Mouse (Mus musculus): ENCODE measurements around the gene Gm20661. TPM values are rescaled to one million over a fixed set of nuclear protein-coding genes. Genes with fewer than 3 reads are reported as not detected.
A peak's percentile ranks its signal among the peaks of the same experiment; 100 is the strongest.

Gene Gm20661
- polyA plus RNA-seq, 1 experiment from 2014 or later = 0.49 TPM

DNA sequence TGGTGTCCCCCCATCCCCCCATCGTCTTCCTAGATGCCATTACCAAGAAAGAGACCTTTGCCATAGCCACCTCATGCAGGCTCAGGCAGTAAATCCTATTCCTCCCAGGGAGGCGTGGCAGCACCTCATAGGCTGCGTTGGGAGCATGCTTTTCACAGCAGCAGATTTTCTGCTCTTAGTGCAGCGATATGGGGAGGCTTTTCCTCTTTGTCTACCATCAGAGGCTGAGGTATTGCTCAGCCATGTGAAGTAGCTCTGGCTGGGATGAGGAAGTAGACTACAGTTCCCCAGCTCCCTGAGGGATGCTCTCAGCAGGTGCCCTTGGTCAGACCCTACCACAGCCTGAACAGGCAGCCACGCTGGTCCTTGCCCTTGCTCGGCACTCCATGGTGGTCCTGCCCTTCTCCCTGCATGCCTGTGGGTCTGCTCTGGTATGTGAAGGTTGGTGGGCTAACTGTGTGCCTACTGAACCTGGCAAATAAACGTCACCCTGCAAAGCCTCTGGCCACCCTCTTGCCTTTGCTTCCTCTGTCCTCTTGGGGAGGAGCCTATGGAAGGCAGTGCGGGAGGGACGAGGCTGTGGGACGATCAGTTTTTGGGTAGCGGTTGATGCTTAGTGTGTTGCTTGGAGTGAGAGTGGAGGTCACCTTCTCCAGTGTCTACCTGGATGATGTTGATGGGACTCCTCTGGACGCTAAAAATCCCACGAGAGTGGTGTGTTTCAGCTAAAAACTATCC is 33.5 kb upstream of the Gm20661 start:
- ATAC-seq (ENCODE audit: low FRiP score, low TSS enrichment) = no peak
- Histone ChIP-seq H3K9me3 (ENCODE audit: control insufficient read depth, low read length) (no peaks in the 10 kb centered on the region), H3K4me3 (replicated peaks; ENCODE audit: low read depth, low read length) (no peak overlapping the region), H3K36me3 (ENCODE audit: control insufficient read depth, insufficient read depth, low read length) (no peaks in the 10 kb centered on the region), H3K9ac (replicated peaks; ENCODE audit: low read length) (no peak overlapping the region), H3K27ac (replicated peaks; ENCODE audit: low read depth, low read length) (no peak overlapping the region), H3K27me3 (ENCODE audit: control insufficient read depth, insufficient read depth, low read length) (no peaks in the 10 kb centered on the region), H3K4me2 (ENCODE audit: low read length) (no peak overlapping the region), H3K4me1 (ENCODE audit: control insufficient read depth, insufficient read depth, low read length) (peaks cover 8% of the 10 kb centered on the region)
- no peak for DNase-seq
- WGBS = 80% methylated on average over 13 of the region's 13 CpGs

DNA sequence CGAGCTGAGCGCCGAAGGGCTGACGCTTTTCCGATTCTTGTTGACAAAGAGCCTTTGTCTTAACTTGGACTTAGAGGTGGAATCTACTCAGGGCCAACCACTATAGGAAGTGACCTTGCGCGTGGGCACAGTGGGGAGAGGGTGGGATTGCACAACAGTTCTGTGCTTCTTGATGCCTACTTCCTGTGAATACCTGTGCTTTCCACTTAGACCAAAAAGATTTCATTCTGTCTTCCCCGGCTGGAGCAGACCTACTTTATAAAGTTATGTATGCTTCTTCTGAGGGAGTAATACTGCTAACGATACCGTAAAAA is 33.0 kb upstream of the Gm20661 start, which contains the start of gene Traip:
Gene Traip, plus strand, starts transcription at position 215 of the 314 bp plus-strand sequence.
- DNase-seq (no peak), ATAC-seq (ENCODE audit: low FRiP score, low TSS enrichment) (no peak)
- WGBS = 91% methylated on average over 10 of the region's 10 CpGs

DNA sequence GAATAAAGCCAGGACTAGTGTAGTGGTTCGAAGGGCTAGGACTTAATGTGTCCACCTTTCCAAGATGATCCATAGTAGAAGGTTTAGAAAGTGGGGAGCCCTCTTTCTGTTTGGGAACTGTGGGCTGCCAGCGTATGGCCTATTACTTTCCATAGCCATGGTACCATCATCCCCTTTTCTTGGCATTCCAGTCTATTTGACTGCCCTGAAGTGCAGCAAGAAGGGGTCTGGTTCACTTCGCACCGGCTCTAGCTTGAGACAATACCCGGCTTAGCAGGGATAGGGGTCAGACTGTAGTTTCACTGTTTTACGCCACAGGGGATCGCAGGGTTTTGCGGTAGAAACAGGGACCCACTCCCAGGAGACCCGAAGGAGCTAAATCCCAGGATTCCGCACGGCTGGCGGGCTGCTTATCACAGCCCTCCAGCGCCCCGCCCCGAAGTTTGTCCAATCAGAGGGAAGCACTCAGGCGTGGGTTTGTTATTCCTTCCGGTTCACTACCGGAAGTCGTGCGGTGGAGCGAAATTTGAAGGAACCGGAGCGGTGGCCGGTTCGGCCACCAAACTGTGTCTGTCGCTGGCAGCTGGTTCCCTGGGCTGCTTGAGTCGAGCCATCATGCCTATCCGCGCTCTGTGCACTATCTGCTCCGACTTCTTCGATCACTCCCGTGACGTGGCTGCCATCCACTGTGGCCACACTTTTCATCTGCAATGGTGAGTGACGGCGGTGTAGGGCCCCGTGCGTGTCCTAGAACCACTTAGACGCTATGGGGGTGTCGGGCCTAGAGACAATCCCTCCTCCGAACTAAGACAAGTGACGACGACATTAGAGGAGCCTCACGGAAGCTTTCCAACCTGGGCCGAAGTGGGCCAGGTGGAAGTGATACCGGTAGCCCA is 32.1 kb upstream of the Gm20661 start:
- DNase-seq (peak; percentile 97), ATAC-seq (ENCODE audit: low FRiP score, low TSS enrichment) (peak; percentile 92)
- H3K9me3 ChIP-seq (ENCODE audit: control insufficient read depth, low read length) = no peaks in the 10 kb centered on the region
- H3K36me3 ChIP-seq (ENCODE audit: control insufficient read depth, insufficient read depth, low read length) = no peaks in the 10 kb centered on the region
- peak overlapping the region; percentile 74 for H3K27ac ChIP-seq (replicated peaks; ENCODE audit: low read depth, low read length)
- WGBS = 11% methylated on average over 45 of the region's 45 CpGs
- no peaks in the 10 kb centered on the region for H3K27me3 ChIP-seq (ENCODE audit: control insufficient read depth, insufficient read depth, low read length)
- H3K4me1 ChIP-seq (ENCODE audit: control insufficient read depth, insufficient read depth, low read length) = peaks cover 8% of the 10 kb centered on the region
- H3K4me3 ChIP-seq (replicated peaks; ENCODE audit: low read depth, low read length) = peak overlapping the region; percentile 57
- H3K4me2 ChIP-seq (ENCODE audit: low read length) = peak overlapping the region; percentile 85
- peak overlapping the region; percentile 47; the same call in 1 of the 2 replicates for H3K9ac ChIP-seq (replicated peaks; ENCODE audit: low read length)

More for the DNA sequence above, 33.0 kb upstream of the Gm20661 start, which contains the start of gene Traip:
- H3K27ac ChIP-seq (replicated peaks; ENCODE audit: low read depth, low read length) = peak within 1 kb of the TSS; percentile 74
- no peaks in the 10 kb centered on the region for H3K27me3 ChIP-seq (ENCODE audit: control insufficient read depth, insufficient read depth, low read length)
- peak within 1 kb of the TSS; percentile 47; the same call in 1 of the 2 replicates for H3K9ac ChIP-seq (replicated peaks; ENCODE audit: low read length)
- no peaks in the 10 kb centered on the region for H3K36me3 ChIP-seq (ENCODE audit: control insufficient read depth, insufficient read depth, low read length)
- H3K4me2 ChIP-seq (ENCODE audit: low read length) = peak within 1 kb of the TSS; percentile 85
- H3K4me3 ChIP-seq (replicated peaks; ENCODE audit: low read depth, low read length) = peak within 1 kb of the TSS; percentile 57
- H3K9me3 ChIP-seq (ENCODE audit: control insufficient read depth, low read length) = no peaks in the 10 kb centered on the region
- H3K4me1 ChIP-seq (ENCODE audit: control insufficient read depth, insufficient read depth, low read length) = peaks cover 8% of the 10 kb centered on the region

DNA sequence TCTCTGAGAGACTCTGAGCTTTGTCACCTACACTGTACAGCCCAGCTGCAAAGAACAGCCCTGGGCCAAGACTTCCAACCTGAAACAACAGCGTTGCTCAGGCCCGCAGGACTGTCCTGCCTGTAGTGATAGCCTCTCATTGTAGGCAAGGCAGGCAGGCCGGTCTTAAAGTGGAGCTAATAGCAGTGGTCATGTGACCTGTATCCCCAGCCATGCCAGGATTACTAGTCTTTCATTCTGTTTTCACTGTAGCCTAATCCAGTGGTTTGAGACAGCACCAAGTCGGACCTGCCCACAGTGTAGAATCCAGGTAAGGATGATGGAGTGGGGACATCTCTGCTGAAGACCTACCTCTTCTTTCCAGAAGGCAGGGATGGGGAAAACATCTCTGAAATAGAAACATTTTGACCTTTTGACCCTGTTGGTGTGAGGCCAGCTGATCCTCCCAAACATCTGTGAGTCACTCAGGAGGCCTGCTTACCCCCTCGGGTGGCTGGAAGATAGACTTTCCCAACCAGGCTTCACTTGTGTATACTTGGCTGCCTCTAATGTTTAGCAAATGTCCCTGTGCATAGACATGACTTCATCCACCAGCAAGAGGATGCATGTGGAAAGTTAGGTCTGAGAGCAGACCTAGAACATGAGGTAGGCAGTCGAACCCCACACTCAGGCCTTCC is 27.1 kb upstream of the Gm20661 start:
- ATAC-seq (ENCODE audit: low FRiP score, low TSS enrichment) (no peak), DNase-seq (no peak)
- Histone ChIP-seq H3K9me3 (ENCODE audit: control insufficient read depth, low read length) (no peaks in the 10 kb centered on the region), H3K9ac (replicated peaks; ENCODE audit: low read length) (no peak overlapping the region), H3K36me3 (ENCODE audit: control insufficient read depth, insufficient read depth, low read length) (peaks cover 7% of the 10 kb centered on the region; the same call in 1 of the 2 replicates), H3K4me3 (replicated peaks; ENCODE audit: low read depth, low read length) (no peak overlapping the region), H3K27me3 (ENCODE audit: control insufficient read depth, insufficient read depth, low read length) (no peaks in the 10 kb centered on the region), H3K4me2 (ENCODE audit: low read length) (no peak overlapping the region), H3K27ac (replicated peaks; ENCODE audit: low read depth, low read length) (no peak overlapping the region), H3K4me1 (ENCODE audit: control insufficient read depth, insufficient read depth, low read length) (peaks cover 4% of the 10 kb centered on the region; the same call in 1 of the 2 replicates)
- 80% methylated on average over 6 of the region's 6 CpGs for WGBS

DNA sequence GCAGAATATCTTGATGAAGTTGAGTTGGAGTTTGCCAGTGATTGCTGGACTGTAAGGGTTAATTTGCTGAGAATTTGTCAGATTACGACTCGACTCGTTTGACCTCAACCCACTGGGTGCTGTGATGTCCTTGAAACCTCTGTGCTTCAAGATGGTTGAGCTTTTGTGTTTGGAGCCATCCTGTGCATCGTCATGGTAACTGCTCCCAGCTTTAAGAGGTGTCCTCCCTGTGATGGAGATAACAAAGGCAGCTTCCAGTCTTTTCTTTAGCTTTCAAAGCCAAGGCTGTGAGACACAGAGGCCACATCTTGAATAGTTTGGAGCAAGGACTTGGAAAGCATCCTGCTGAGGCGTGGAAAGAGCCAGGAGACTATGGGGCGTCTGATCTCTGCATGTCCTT is 25.7 kb upstream of the Gm20661 start:
- H3K4me3 ChIP-seq (replicated peaks; ENCODE audit: low read depth, low read length) = no peak overlapping the region
- H3K4me2 ChIP-seq (ENCODE audit: low read length) = no peak overlapping the region
- no peaks in the 10 kb centered on the region for H3K27me3 ChIP-seq (ENCODE audit: control insufficient read depth, insufficient read depth, low read length)
- peaks cover 7% of the 10 kb centered on the region; the same call in 1 of the 2 replicates for H3K36me3 ChIP-seq (ENCODE audit: control insufficient read depth, insufficient read depth, low read length)
- no peak overlapping the region for H3K9ac ChIP-seq (replicated peaks; ENCODE audit: low read length)
- H3K4me1 ChIP-seq (ENCODE audit: control insufficient read depth, insufficient read depth, low read length) = peaks cover 10% of the 10 kb centered on the region
- no peak overlapping the region for H3K27ac ChIP-seq (replicated peaks; ENCODE audit: low read depth, low read length)
- no peak for DNase-seq
- WGBS = 16% methylated on average over 6 of the region's 6 CpGs
- no peaks in the 10 kb centered on the region for H3K9me3 ChIP-seq (ENCODE audit: control insufficient read depth, low read length)
- no peak for ATAC-seq (ENCODE audit: low FRiP score, low TSS enrichment)

DNA sequence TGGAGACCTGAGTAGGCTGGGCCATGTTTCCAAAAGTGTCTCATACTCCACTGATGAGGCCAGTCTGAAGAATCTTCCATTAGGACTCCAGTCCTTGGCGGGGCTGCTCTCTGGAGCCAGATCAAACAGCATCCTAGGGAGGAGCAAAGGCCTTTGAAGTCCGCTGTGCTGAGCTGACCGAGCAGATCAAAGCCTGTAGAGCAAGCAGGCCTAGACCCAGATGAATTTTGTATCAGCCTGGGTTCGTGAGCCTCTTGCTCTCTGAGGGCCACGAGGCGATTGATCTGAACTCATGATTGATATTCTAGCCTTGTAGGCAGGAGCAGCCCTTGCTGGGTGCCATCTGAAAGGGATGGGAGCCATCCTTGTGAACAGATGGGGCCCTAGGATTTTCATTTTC is 23.0 kb upstream of the Gm20661 start:
- WGBS = 57% methylated on average over 6 of the region's 6 CpGs
- ATAC-seq (ENCODE audit: low FRiP score, low TSS enrichment) (no peak), DNase-seq (peak; percentile 31)
- Histone ChIP-seq H3K9me3 (ENCODE audit: control insufficient read depth, low read length) (no peaks in the 10 kb centered on the region), H3K27me3 (ENCODE audit: control insufficient read depth, insufficient read depth, low read length) (no peaks in the 10 kb centered on the region), H3K36me3 (ENCODE audit: control insufficient read depth, insufficient read depth, low read length) (peaks cover 7% of the 10 kb centered on the region; the same call in 1 of the 2 replicates), H3K27ac (replicated peaks; ENCODE audit: low read depth, low read length) (peak overlapping the region; percentile 85), H3K4me3 (replicated peaks; ENCODE audit: low read depth, low read length) (no peak overlapping the region), H3K9ac (replicated peaks; ENCODE audit: low read length) (no peak overlapping the region), H3K4me1 (ENCODE audit: control insufficient read depth, insufficient read depth, low read length) (peaks cover 10% of the 10 kb centered on the region), H3K4me2 (ENCODE audit: low read length) (no peak overlapping the region)

DNA sequence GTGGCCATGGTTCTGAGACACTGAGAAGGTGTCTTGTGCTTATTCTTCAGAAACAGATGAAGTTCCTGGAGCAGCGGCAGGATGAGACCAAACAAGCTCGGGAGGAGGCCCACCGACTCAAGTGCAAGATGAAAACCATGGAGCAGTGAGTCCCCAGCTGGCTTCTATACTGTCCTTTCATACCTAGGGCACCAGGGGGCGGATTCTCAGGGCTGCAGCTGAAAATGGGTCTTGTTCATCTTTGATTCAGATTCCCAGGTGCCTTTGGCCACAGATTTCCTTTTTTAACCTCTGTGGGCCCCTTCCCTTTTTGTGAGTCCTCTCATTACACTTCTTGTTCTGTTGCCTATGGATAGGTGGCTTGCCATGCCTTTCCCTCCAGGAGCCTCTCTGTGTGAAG is 21.9 kb upstream of the Gm20661 start:
- Histone ChIP-seq H3K9ac (replicated peaks; ENCODE audit: low read length) (peak overlapping the region; percentile 35; the same call in 1 of the 2 replicates), H3K36me3 (ENCODE audit: control insufficient read depth, insufficient read depth, low read length) (peaks cover 7% of the 10 kb centered on the region; the same call in 1 of the 2 replicates), H3K9me3 (ENCODE audit: control insufficient read depth, low read length) (no peaks in the 10 kb centered on the region), H3K4me1 (ENCODE audit: control insufficient read depth, insufficient read depth, low read length) (peaks cover 10% of the 10 kb centered on the region), H3K27ac (replicated peaks; ENCODE audit: low read depth, low read length) (peak overlapping the region; percentile 85), H3K27me3 (ENCODE audit: control insufficient read depth, insufficient read depth, low read length) (no peaks in the 10 kb centered on the region), H3K4me3 (replicated peaks; ENCODE audit: low read depth, low read length) (no peak overlapping the region), H3K4me2 (ENCODE audit: low read length) (peak overlapping the region; percentile 39)
- 79% methylated on average over 4 of the region's 4 CpGs for WGBS
- ATAC-seq (ENCODE audit: low FRiP score, low TSS enrichment) (no peak), DNase-seq (no peak)

DNA sequence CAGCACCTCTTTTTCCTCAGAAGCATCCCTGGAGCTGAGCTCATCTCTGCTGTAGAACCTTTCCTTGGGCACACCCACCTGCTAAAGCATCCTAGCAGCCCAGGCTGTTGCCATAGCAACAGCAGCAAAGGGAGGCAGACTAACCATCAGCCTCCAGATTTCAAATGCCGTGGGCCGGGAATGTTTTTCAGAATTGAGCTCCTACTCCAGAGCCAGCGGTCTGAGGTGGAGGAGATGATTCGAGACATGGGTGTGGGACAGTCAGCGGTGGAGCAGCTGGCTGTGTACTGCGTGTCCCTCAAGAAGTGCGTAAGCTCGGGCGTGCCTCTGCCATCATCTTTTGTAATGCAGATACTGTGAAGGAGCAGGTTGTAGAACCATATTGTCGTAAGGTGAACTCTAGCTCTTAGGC is 21.5 kb upstream of the Gm20661 start:
- Histone ChIP-seq H3K27ac (replicated peaks; ENCODE audit: low read depth, low read length) (peak overlapping the region; percentile 85), H3K4me1 (ENCODE audit: control insufficient read depth, insufficient read depth, low read length) (peaks cover 10% of the 10 kb centered on the region), H3K9ac (replicated peaks; ENCODE audit: low read length) (peak overlapping the region; percentile 35; the same call in 1 of the 2 replicates), H3K36me3 (ENCODE audit: control insufficient read depth, insufficient read depth, low read length) (peaks cover 7% of the 10 kb centered on the region; the same call in 1 of the 2 replicates), H3K4me3 (replicated peaks; ENCODE audit: low read depth, low read length) (no peak overlapping the region), H3K27me3 (ENCODE audit: control insufficient read depth, insufficient read depth, low read length) (no peaks in the 10 kb centered on the region), H3K4me2 (ENCODE audit: low read length) (peak overlapping the region; percentile 39), H3K9me3 (ENCODE audit: control insufficient read depth, low read length) (no peaks in the 10 kb centered on the region)
- ATAC-seq (ENCODE audit: low FRiP score, low TSS enrichment) (no peak; the same call in 1 of the 2 replicates), DNase-seq (peak; percentile 86)
- WGBS = 59% methylated on average over 10 of the region's 10 CpGs

Data from midbrain, embryonic 14.5 days (tissue).